8 mouse cellular contexts compared by ENCODE assay signal in genomic region chr2:110180316-110180670, GRCm38 (mm10).
DNase-seq lines count a peak whose midpoint lies in the region; ATAC-seq lines count a peak whose summit lies in the region.

No protein-coding gene starts in this region.

- H3K27ac ChIP-seq in lung, embryonic 15.5 days, result peak overlapping the region; percentile 21
- peak overlapping the region; percentile 67; the same call in 1 of the 2 replicates for H3K27ac ChIP-seq in intestine, embryonic 16.5 days (ENCODE audit: low read length)
- H3K27ac ChIP-seq in stomach, embryonic 16.5 days (ENCODE audit: low read length), result peak overlapping the region; percentile 84
- no peak overlapping the region for H3K27ac ChIP-seq in forebrain, embryonic 12.5 days

- H3K9ac ChIP-seq in lung, embryonic 15.5 days, result no peak overlapping the region
- H3K9ac ChIP-seq in intestine, embryonic 16.5 days (ENCODE audit: low read depth, low read length), result no peak overlapping the region
- peak overlapping the region; percentile 51; the same call in 1 of the 2 replicates for H3K9ac ChIP-seq in stomach, embryonic 16.5 days (ENCODE audit: low read length)
- no peak overlapping the region for H3K9ac ChIP-seq in forebrain, embryonic 12.5 days

- no peaks in the 10 kb centered on the region for H3K9me3 ChIP-seq in lung, embryonic 15.5 days
- H3K9me3 ChIP-seq in intestine, embryonic 16.5 days (ENCODE audit: control insufficient read depth, low read length), result no peaks in the 10 kb centered on the region
- no peaks in the 10 kb centered on the region for H3K9me3 ChIP-seq in stomach, embryonic 16.5 days (replicated peaks; ENCODE audit: control insufficient read depth, low read length)
- no peaks in the 10 kb centered on the region for H3K9me3 ChIP-seq in forebrain, embryonic 12.5 days

- H3K4me1 ChIP-seq in lung, embryonic 15.5 days, result peaks cover 37% of the 10 kb centered on the region
- H3K4me1 ChIP-seq in intestine, embryonic 16.5 days (ENCODE audit: control insufficient read depth, insufficient read depth, low read length), result peaks cover 37% of the 10 kb centered on the region
- H3K4me1 ChIP-seq in stomach, embryonic 16.5 days (ENCODE audit: control insufficient read depth, insufficient read depth, low read length), result peaks cover 30% of the 10 kb centered on the region
- H3K4me1 ChIP-seq in forebrain, embryonic 12.5 days, result peaks cover 20% of the 10 kb centered on the region

- DNase-seq in adrenal gland, adult (ENCODE audit: inconsistent age in 2 of 2, low spot score in 1 of 2), result peak; percentile 33 to 72
- DNase-seq in adrenal gland, adult 2 months, result no peak
- DNase-seq in lung, postnatal 36 days, result no peak

- H3K4me2 ChIP-seq in lung, embryonic 15.5 days, result no peak overlapping the region
- no peak overlapping the region for H3K4me2 ChIP-seq in intestine, embryonic 16.5 days (ENCODE audit: low read depth, low read length)
- H3K4me2 ChIP-seq in stomach, embryonic 16.5 days (ENCODE audit: low read depth, low read length), result no peak overlapping the region
- H3K4me2 ChIP-seq in forebrain, embryonic 12.5 days, result no peak overlapping the region

- peaks cover 78% of the 10 kb centered on the region for H3K27me3 ChIP-seq in lung, embryonic 15.5 days
- H3K27me3 ChIP-seq in intestine, embryonic 16.5 days (replicated peaks; ENCODE audit: control insufficient read depth, insufficient read depth, low read length), result no peaks in the 10 kb centered on the region
- H3K27me3 ChIP-seq in stomach, embryonic 16.5 days (ENCODE audit: control insufficient read depth, insufficient read depth, low read length), result no peaks in the 10 kb centered on the region
- no peaks in the 10 kb centered on the region for H3K27me3 ChIP-seq in forebrain, embryonic 12.5 days

- 0 out of 2 replicates have a peak, but pooled peaks have one; percentile 2 for ATAC-seq in lung, embryonic 15.5 days (ENCODE audit: borderline replicate concordance, extremely low read depth, low FRiP score, low TSS enrichment)
- ATAC-seq in intestine, embryonic 16.5 days, result peak; percentile 43; the same call in 1 of the 2 replicates
- ATAC-seq in stomach, embryonic 16.5 days (ENCODE audit: insufficient read depth, low FRiP score), result no peak
- no peak for ATAC-seq in forebrain, embryonic 12.5 days (ENCODE audit: low FRiP score)
- no peak for ATAC-seq in megakaryocyte progenitor cell, adult 5-6 weeks (replicated peaks; ENCODE audit: poor library complexity)

- WGBS in lung, embryonic 15.5 days, result 42% methylated on average over 7 of the region's 7 CpGs
- WGBS in intestine, embryonic 16.5 days, result 58% methylated on average over 7 of the region's 7 CpGs
- WGBS in stomach, embryonic 16.5 days, result 51% methylated on average over 7 of the region's 7 CpGs
- WGBS in forebrain, embryonic 12.5 days, result 84% methylated on average over 7 of the region's 7 CpGs

- no peaks in the 10 kb centered on the region for H3K36me3 ChIP-seq in lung, embryonic 15.5 days
- H3K36me3 ChIP-seq in intestine, embryonic 16.5 days (ENCODE audit: control insufficient read depth, insufficient read depth, low read length), result no peaks in the 10 kb centered on the region
- H3K36me3 ChIP-seq in stomach, embryonic 16.5 days (ENCODE audit: control insufficient read depth, insufficient read depth, low read length), result no peaks in the 10 kb centered on the region
- H3K36me3 ChIP-seq in forebrain, embryonic 12.5 days (replicated peaks), result no peaks in the 10 kb centered on the region

- H3K4me3 ChIP-seq in lung, embryonic 15.5 days, result no peak overlapping the region
- no peak overlapping the region for H3K4me3 ChIP-seq in intestine, embryonic 16.5 days (ENCODE audit: low read length)
- no peak overlapping the region for H3K4me3 ChIP-seq in stomach, embryonic 16.5 days (replicated peaks; ENCODE audit: low read length)
- no peak overlapping the region for H3K4me3 ChIP-seq in forebrain, embryonic 12.5 days (replicated peaks)

Comparison
In these comparisons a context has a peak if more than half of its experiments do, and no peak if none do; other contexts are left out.
1. DNase-seq: peak in adrenal gland, adult (2 of 2); none in adrenal gland, adult 2 months (single experiment) and lung, postnatal 36 days (single experiment).
2. ATAC-seq: peak in lung, embryonic 15.5 days (single experiment) and intestine, embryonic 16.5 days (single experiment); none in stomach, embryonic 16.5 days (single experiment), forebrain, embryonic 12.5 days (single experiment) and megakaryocyte progenitor cell, adult 5-6 weeks (single experiment).